Mouse (Mus musculus) forebrain, postnatal 0 days (tissue): ENCODE measurements around the gene Ptpn21. TPM values are rescaled to one million over a fixed set of nuclear protein-coding genes. Genes with fewer than 3 reads are reported as not detected.

ENCODE experiments used
- ATAC-seq: fragments of 200-750 bp; cut with Nextera tagmentation; 2 replicates; pipeline ENCODE4 v1.8.0; 2017; ENCODE audit warnings: mild to moderate bottlenecking, moderate library complexity
- DNase-seq: peaks from one replicate; pipeline ENCODE4 v3.0.0-alpha.2; 2015
- H3K27ac ChIP-seq: fragments of 300-500 bp; sonication (generic); 2 replicates; pipeline ENCODE4 v1.5.1; 2014; ENCODE audit warnings: low read depth, mild to moderate bottlenecking, antibody characterized with exemption, low read length, moderate library complexity, mixed read lengths
- H3K27me3 ChIP-seq: fragments of 300-500 bp; sonication (generic); 2 replicates; pipeline ENCODE4 v1.6.1; 2014; ENCODE audit warnings: mild to moderate bottlenecking, low read length, mixed read lengths; ENCODE audit not compliant: insufficient read depth
- H3K36me3 ChIP-seq: fragments of 300-500 bp; sonication (generic); 2 replicates; pipeline ENCODE4 v1.6.1; 2014; ENCODE audit warnings: mild to moderate bottlenecking, moderate library complexity; ENCODE audit not compliant: insufficient read depth
- H3K4me1 ChIP-seq: fragments of 300-500 bp; sonication (generic); 2 replicates; pipeline ENCODE4 v1.6.1; 2014; ENCODE audit warnings: antibody characterized with exemption; ENCODE audit not compliant: insufficient read depth
- H3K4me2 ChIP-seq: fragments of 300-500 bp; sonication (generic); 2 replicates; pipeline ENCODE4 v1.6.1; 2014; ENCODE audit warnings: low read depth, mild to moderate bottlenecking, moderate library complexity
- H3K4me3 ChIP-seq: fragments of 300-500 bp; sonication (generic); 2 replicates; pipeline ENCODE4 v1.5.1; 2014; ENCODE audit warnings: low read depth, low read length, mixed read lengths
- H3K9ac ChIP-seq: fragments of 300-500 bp; sonication (generic); 2 replicates; pipeline ENCODE4 v1.6.1; 2014; ENCODE audit warnings: mild to moderate bottlenecking
- H3K9me3 ChIP-seq: fragments of 300-500 bp; sonication (generic); 2 replicates; pipeline ENCODE4 v1.6.1; 2016; ENCODE audit warnings: low read length
- CTCF ChIP-seq: sonication (generic); IDR thresholded peaks from 2 replicates; pipeline ENCODE4 v1.5.1; 2016; ENCODE audit warnings: antibody characterized with exemption, control low read depth, low read depth
- WGBS: fragments of 180-500 bp; shearing (Covaris S2); extraction: QIAGEN DNeasy Blood & Tissue Kit; methylation state at CpG from one replicate; pipeline ENCODE4 v1.1.7; 2014; 5-methylcytosine and 5-hydroxymethylcytosine counted together
- polyA plus RNA-seq: library from polyadenylated mRNA; unstranded; fragments of >200 nt; fragmentation: Nextera tagmentation; extraction: Ambion mirVana; gene quantifications from 2 replicates; pipeline ENCODE4 v1.2.1, GENCODE M21; 2015
- total RNA-seq: library from RNA; depleted of rRNA; stranded (reverse); fragments of >200 nt; gene quantifications from 2 replicates; pipeline ENCODE4 v1.2.3, GENCODE M21; 2014; rRNA removed

The Ptpn21 gene
- total and polyA plus RNA-seq, 2 experiments from 2014 or later, result 1.3 to 4.0 TPM

DNA sequence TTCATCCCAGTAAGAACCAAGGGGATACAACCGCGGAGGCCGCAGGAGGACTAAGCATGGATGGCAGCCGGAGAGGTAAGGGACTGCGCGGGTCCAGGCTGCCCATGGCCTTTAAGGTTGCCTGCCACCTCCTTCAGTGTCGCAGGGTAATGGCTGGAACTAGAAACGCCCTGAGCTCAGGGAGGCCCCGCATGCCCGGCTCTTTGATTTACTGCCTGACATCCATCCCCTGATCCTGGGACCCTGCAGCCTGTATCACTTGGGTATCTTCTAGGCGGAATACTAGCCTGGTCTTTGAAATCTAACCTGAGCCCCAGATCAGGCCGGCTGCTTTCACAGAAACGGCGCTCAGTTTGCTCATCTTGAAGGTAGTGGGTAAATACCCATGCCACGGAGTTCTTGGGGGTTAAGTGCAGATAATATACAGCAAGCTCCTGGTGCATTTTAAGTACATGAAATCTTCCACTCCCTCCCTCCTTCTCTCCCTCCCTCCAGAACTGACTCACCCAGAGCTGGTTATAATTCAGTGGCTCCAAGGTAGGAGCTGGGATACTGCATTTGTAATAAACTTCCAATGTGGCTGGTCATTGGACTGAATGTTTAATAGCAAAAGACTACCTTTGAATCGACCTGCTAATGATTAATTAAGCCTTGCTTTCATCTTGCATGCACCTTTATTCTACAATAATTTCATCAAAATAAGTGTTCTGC, 108.8 kb downstream of the Ptpn21 start:
- peak overlapping the region; percentile 73 for H3K27ac ChIP-seq
- no peaks in the 10 kb centered on the region for H3K27me3 ChIP-seq
- H3K4me3 ChIP-seq, result peak overlapping the region; percentile 84
- 0 out of 2 replicates have a peak, but pooled peaks cover 3% of the 10 kb centered on the region for H3K36me3 ChIP-seq
- H3K9me3 ChIP-seq, result 0 out of 2 replicates have a peak, but pooled peaks cover 3% of the 10 kb centered on the region
- peaks cover 5% of the 10 kb centered on the region; the same call in 1 of the 2 replicates for H3K4me1 ChIP-seq
- peak overlapping the region; percentile 79 for H3K9ac ChIP-seq
- TF ChIP-seq CTCF, result no peak
- DNase-seq (no peak), ATAC-seq (peak; percentile 82)
- 1% methylated on average over 16 of the region's 16 CpGs for WGBS
- H3K4me2 ChIP-seq, result peak overlapping the region; percentile 54

DNA sequence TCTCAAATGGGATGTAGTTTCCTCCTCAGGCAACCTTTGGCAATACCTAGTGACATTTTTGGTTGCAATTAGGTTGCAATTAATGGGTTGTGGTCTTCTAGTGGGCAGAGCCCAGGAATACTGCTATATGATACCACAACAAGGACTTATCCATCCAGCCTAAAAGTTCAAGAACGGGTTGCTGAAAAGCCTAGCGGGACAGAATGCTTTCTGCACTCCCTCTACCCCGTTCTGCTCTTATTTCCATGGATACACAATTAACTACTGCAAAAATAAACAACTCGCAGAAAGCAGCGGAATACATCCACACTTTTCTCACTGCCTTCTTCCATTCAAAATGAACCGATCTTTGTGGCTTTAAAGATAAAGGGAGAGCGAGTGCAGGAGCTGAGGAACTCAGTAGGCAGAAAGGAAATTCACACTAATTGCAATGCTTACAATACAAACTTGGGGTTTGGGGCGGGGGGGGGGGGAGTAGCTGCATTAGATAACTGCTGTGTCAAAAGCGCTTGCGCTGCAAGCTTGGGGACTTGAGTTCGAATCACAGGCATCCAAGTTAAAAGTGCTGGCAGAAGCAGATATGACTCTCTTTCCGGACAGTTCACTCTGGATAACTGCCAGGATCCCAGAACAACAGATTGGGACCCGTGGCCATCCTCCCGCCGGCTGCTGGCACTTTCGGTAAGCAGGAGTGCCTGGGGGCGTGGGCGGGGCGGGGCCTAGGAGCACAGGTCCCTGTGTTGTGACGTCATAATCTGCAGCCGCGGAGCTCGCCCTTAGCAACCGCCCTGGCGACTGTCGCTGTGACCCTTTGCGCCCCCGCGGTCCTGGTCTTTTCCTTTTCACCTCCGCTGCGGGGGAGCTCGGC, 109.6 kb downstream of the Ptpn21 start, which contains the start of gene Spata7:
TSS of gene Spata7 (plus strand) at position 766 of the 868 bp plus-strand sequence.
- no peaks in the 10 kb centered on the region for H3K27me3 ChIP-seq
- peak; percentile 88 for DNase-seq
- peak within 1 kb of the TSS; percentile 84 for H3K4me3 ChIP-seq
- TF ChIP-seq CTCF, result no peak
- peaks cover 5% of the 10 kb centered on the region; the same call in 1 of the 2 replicates for H3K4me1 ChIP-seq
- H3K9ac ChIP-seq, result peak within 1 kb of the TSS; percentile 79
- 3% methylated on average over 32 of the region's 32 CpGs for WGBS
- peak within 1 kb of the TSS; percentile 54 for H3K4me2 ChIP-seq
- 0 out of 2 replicates have a peak, but pooled peaks cover 3% of the 10 kb centered on the region for H3K9me3 ChIP-seq
- H3K27ac ChIP-seq, result peak within 1 kb of the TSS; percentile 73
- peak; percentile 98 for ATAC-seq
- H3K36me3 ChIP-seq, result no peaks in the 10 kb centered on the region

Other genes starting within 250 kb of the Ptpn21 start
- gene Kcnk10, start 159.1 kb downstream of the Ptpn21 start, total RNA-seq, result 59.7 and 60.9 TPM in 2 replicates
- gene Kcnk10, start 159.1 kb downstream of the Ptpn21 start, polyA plus RNA-seq, result 30.2 and 40.9 TPM in 2 replicates
- 35.4 and 35.5 TPM in 2 replicates for gene Spata7, start 109.2 kb downstream of the Ptpn21 start, total RNA-seq
- 23.2 and 32.2 TPM in 2 replicates for gene Spata7, start 109.2 kb downstream of the Ptpn21 start, polyA plus RNA-seq
- gene Zc3h14, start 9.6 kb upstream of the Ptpn21 start, total RNA-seq, result 130 and 134 TPM in 2 replicates
- gene Zc3h14, start 9.6 kb upstream of the Ptpn21 start, polyA plus RNA-seq, result 103 and 113 TPM in 2 replicates
- 28.2 and 42.5 TPM in 2 replicates for gene Eml5, start 164.1 kb upstream of the Ptpn21 start, total RNA-seq
- 3.0 and 8.2 TPM in 2 replicates for gene Eml5, start 164.1 kb upstream of the Ptpn21 start, polyA plus RNA-seq
- gene Ttc8, start 183.2 kb upstream of the Ptpn21 start, total RNA-seq, result 20.9 and 28.5 TPM in 2 replicates
- gene Ttc8, start 183.2 kb upstream of the Ptpn21 start, polyA plus RNA-seq, result 16.0 and 22.7 TPM in 2 replicates